9 mouse cellular contexts compared by ENCODE assay signal in genomic region chr12:85541153-85541552, GRCm38 (mm10). TPM values are rescaled to one million over a fixed set of nuclear protein-coding genes. Genes with fewer than 3 reads are reported as not detected.
A peak's percentile ranks its signal among the peaks of the same experiment; 100 is the strongest.
DNase-seq lines count a peak whose midpoint lies in the region; ATAC-seq lines count a peak whose summit lies in the region.
"Had no signal": no experiment of that assay in that cellular context is flagged by ENCODE, and none has a peak within 500 bp of the region (broad histone marks: within the 10 kb centered on the region; RNA-seq: fewer than 3 reads in every experiment).

No protein-coding gene starts in this region.

- no peak overlapping the region for H3K9ac ChIP-seq in forebrain, embryonic 15.5 days (replicated peaks)
- H3K9ac ChIP-seq in forebrain, embryonic 11.5 days (ENCODE audit: low read length) = no peak overlapping the region
- no peak overlapping the region for H3K9ac ChIP-seq in forebrain, embryonic 16.5 days (replicated peaks; ENCODE audit: low read depth, low read length)
- H3K9ac ChIP-seq in kidney, embryonic 16.5 days (replicated peaks; ENCODE audit: low read length) = no peak overlapping the region

- H3K36me3 ChIP-seq in forebrain, embryonic 15.5 days = no peaks in the 10 kb centered on the region
- H3K36me3 ChIP-seq in forebrain, embryonic 11.5 days (ENCODE audit: control insufficient read depth, insufficient read depth, low read length) = no peaks in the 10 kb centered on the region
- H3K36me3 ChIP-seq in forebrain, embryonic 16.5 days (ENCODE audit: control insufficient read depth, insufficient read depth) = no peaks in the 10 kb centered on the region
- H3K36me3 ChIP-seq in kidney, embryonic 16.5 days (ENCODE audit: insufficient read depth, low read length) = no peaks in the 10 kb centered on the region
- H3K36me3 ChIP-seq: G1E had no signal

- H3K4me3 ChIP-seq in forebrain, embryonic 15.5 days = no peak overlapping the region
- H3K4me3 ChIP-seq in forebrain, embryonic 11.5 days (ENCODE audit: low read depth, low read length) = no peak overlapping the region
- no peak overlapping the region for H3K4me3 ChIP-seq in forebrain, embryonic 16.5 days (replicated peaks; ENCODE audit: low read length)
- no peak overlapping the region for H3K4me3 ChIP-seq in kidney, embryonic 16.5 days (ENCODE audit: low read length)

- no peak for DNase-seq in forebrain, embryonic 11.5 days (ENCODE audit: low spot score)
- DNase-seq in 3T3-L1 (ENCODE audit: low read depth, low spot score) = peak; percentile 81
- no peak for DNase-seq in spleen, postnatal 14 days (ENCODE audit: low spot score in 2 of 2)
- DNase-seq in spleen, adult 18-20 months = no peak

- 36% methylated on average over 3 of the region's 3 CpGs for WGBS in forebrain, embryonic 15.5 days
- WGBS in forebrain, embryonic 11.5 days = 85% methylated on average over 3 of the region's 3 CpGs
- WGBS in forebrain, embryonic 16.5 days = 36% methylated on average over 3 of the region's 3 CpGs
- WGBS in kidney, embryonic 16.5 days = 63% methylated on average over 3 of the region's 3 CpGs

- no peak overlapping the region for H3K4me2 ChIP-seq in forebrain, embryonic 15.5 days (replicated peaks)
- H3K4me2 ChIP-seq in forebrain, embryonic 11.5 days (ENCODE audit: low read depth, low read length, severe bottlenecking) = no peak overlapping the region
- H3K4me2 ChIP-seq in forebrain, embryonic 16.5 days (ENCODE audit: low read length) = no peak overlapping the region
- no peak overlapping the region for H3K4me2 ChIP-seq in kidney, embryonic 16.5 days (replicated peaks; ENCODE audit: low read depth, low read length)

- H3K27me3 ChIP-seq in forebrain, embryonic 15.5 days = no peaks in the 10 kb centered on the region
- no peaks in the 10 kb centered on the region for H3K27me3 ChIP-seq in forebrain, embryonic 11.5 days (ENCODE audit: control insufficient read depth, insufficient read depth, low read length)
- no peaks in the 10 kb centered on the region for H3K27me3 ChIP-seq in forebrain, embryonic 16.5 days (replicated peaks; ENCODE audit: control insufficient read depth, insufficient read depth, low read length)
- no peaks in the 10 kb centered on the region for H3K27me3 ChIP-seq in kidney, embryonic 16.5 days (ENCODE audit: insufficient read depth, low read length)

- no peak overlapping the region for H3K27ac ChIP-seq in forebrain, embryonic 15.5 days (replicated peaks)
- no peak overlapping the region for H3K27ac ChIP-seq in forebrain, embryonic 11.5 days (ENCODE audit: low read depth, low read length)
- H3K27ac ChIP-seq in forebrain, embryonic 16.5 days (ENCODE audit: low read length) = no peak overlapping the region
- H3K27ac ChIP-seq in kidney, embryonic 16.5 days (ENCODE audit: low read length) = no peak overlapping the region

- peaks cover 12% of the 10 kb centered on the region; the same call in 1 of the 2 replicates for H3K4me1 ChIP-seq in forebrain, embryonic 15.5 days
- H3K4me1 ChIP-seq in forebrain, embryonic 11.5 days (replicated peaks; ENCODE audit: control insufficient read depth, insufficient read depth, low read length) = no peaks in the 10 kb centered on the region
- peaks cover 8% of the 10 kb centered on the region; the same call in 1 of the 2 replicates for H3K4me1 ChIP-seq in forebrain, embryonic 16.5 days (replicated peaks; ENCODE audit: control insufficient read depth, insufficient read depth, low read length)
- H3K4me1 ChIP-seq in kidney, embryonic 16.5 days (ENCODE audit: insufficient read depth, low read length) = peaks cover 7% of the 10 kb centered on the region; the same call in 1 of the 2 replicates

- ATAC-seq in forebrain, embryonic 15.5 days (replicated peaks) = peak; percentile 86
- ATAC-seq in forebrain, embryonic 11.5 days (replicated peaks; ENCODE audit: low FRiP score) = no peak
- ATAC-seq in forebrain, embryonic 16.5 days = peak; percentile 87
- ATAC-seq in kidney, embryonic 16.5 days (ENCODE audit: low FRiP score, low TSS enrichment) = peak; percentile 63
- ATAC-seq in megakaryocyte-erythroid progenitor cell, adult 5-6 weeks (replicated peaks; ENCODE audit: low FRiP score, low TSS enrichment, poor library complexity, severe bottlenecking) = peak; percentile 61

- no peaks in the 10 kb centered on the region for H3K9me3 ChIP-seq in forebrain, embryonic 15.5 days
- no peaks in the 10 kb centered on the region for H3K9me3 ChIP-seq in forebrain, embryonic 11.5 days (ENCODE audit: control insufficient read depth, low read length)
- H3K9me3 ChIP-seq in forebrain, embryonic 16.5 days (ENCODE audit: control insufficient read depth, low read length) = no peaks in the 10 kb centered on the region
- H3K9me3 ChIP-seq in kidney, embryonic 16.5 days (ENCODE audit: low read length) = no peaks in the 10 kb centered on the region
- H3K9me3 ChIP-seq: G1E had no signal

RNA-seq across cellular contexts. Expression of gene Jdp2, which starts 57.7 kb away (rescaled TPM):
- polyA plus RNA-seq in forebrain, embryonic 15.5 days (2015; fragmentation: Nextera tagmentation; extraction: Ambion mirVana) = 0.10 and 0.50 TPM in 2 replicates
- polyA plus RNA-seq in forebrain, embryonic 11.5 days (2014; fragmentation: Nextera tagmentation; extraction: Ambion mirVana) = 0.31 TPM in 2 replicates
- polyA plus RNA-seq in forebrain, embryonic 16.5 days (2015; fragmentation: Nextera tagmentation; extraction: Ambion mirVana) = 0.56 and 0.66 TPM in 2 replicates
- 0.21 and 0.32 TPM in 2 replicates for polyA plus RNA-seq in kidney, embryonic 16.5 days (2015; fragmentation: Nextera tagmentation; extraction: Ambion mirVana)
- 0.47 TPM in 1 of 2 replicates, not detected in the other for total RNA-seq in megakaryocyte-erythroid progenitor cell, adult 5-6 weeks (2014; fragmentation: Nextera tagmentation)
- 1.1 and 2.1 TPM in 2 replicates for total RNA-seq in megakaryocyte-erythroid progenitor cell, adult 5-6 weeks (2017)
- total RNA-seq: G1E had no signal
- polyA plus RNA-seq: G1E had no signal
